Mouse (Mus musculus) activated CD4-positive, CD25-positive, alpha-beta regulatory T cell (primary cell): ENCODE measurements around the gene Ceacam13. TPM values are rescaled to one million over a fixed set of nuclear protein-coding genes. Genes with fewer than 3 reads are reported as not detected.

Experiments used
- polyA plus RNA-seq, 2 experiments: library from polyadenylated mRNA; unstranded; fragments of 100-300 nt; shearing (Covaris generic); gene quantifications; one replicate each; pipeline ENCODE4 v1.2.1; 2017

Ceacam13 gene
- polyA plus RNA-seq, result not detected

DNA sequence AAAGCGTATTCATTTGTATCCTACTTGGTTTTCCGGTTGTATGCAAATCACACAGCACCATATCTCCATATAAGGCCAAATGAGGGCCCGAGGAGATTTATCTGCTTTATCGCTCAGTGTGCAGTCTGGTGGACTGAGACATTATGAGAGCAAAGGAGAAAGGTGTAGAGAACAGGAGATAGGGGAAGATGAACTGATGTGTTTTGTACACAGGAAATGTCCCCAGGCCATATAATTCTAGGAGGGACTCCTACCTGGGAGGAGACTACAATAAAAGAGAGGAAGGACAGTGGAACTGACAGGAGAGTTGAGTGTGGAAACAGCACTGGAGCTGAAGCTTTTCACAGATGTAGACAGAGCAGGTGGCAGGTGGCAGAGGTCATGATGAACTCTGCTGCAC is at the start of gene Ceacam13:
Ceacam13 (plus strand) TSS at position 301 of the 400 bp plus-strand sequence.

DNA sequence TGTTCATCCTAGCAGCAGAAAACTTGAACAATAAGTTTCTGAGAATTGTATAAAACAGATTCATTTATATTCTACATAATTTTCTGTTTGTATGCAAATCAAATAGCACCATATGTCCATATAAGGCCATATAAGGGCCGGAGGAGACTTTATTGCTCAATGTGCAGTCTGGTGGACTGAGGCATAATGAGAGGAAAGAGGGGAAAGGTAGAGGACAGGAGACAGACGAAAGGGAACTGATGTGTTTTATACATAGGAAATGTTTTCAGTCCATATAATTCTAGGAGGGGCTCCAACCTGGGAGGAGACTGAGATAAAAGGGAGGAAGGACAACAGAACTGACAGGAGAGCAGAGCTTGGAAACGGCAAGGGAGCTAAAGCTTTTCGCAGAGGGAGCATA is 37.9 kb upstream of the Ceacam13 start, which contains the start of gene Ceacam11:
Ceacam11 (plus strand) TSS at position 301 of the 400 bp plus-strand sequence.

DNA sequence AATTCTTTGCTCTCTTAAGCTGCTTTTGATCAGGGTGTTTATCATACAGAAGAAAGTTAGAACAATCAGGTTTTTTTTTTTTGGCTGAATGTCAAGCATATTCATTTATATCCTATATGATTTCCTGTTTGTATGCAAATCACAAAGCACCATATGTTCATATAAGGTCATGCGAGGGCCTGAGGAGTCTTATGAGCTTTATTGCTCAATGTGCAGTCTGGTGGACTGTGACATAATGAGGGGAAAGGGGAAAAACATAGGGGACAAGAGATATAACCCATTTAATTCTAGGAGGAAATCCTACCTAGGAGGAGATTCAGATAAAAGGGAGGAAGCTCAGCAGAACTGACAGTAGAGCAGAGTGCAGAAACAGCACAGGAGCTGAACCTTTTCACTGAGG is 55.9 kb downstream of the Ceacam13 start, which contains the start of gene Ceacam12:
Ceacam12 (plus strand) TSS at position 301 of the 400 bp plus-strand sequence.

Other genes starting within 250 kb of the Ceacam13 start
- not detected for gene Ceacam14, start 197.3 kb upstream of the Ceacam13 start, polyA plus RNA-seq
- gene Gm5155, start 138.1 kb upstream of the Ceacam13 start, polyA plus RNA-seq, result under 1 TPM in 1 of 2 experiments, not detected in 1; 0.07 TPM
- not detected for gene Ceacam11, start 37.8 kb upstream of the Ceacam13 start, polyA plus RNA-seq
- gene Ceacam12, start 56.0 kb downstream of the Ceacam13 start, polyA plus RNA-seq, result not detected
- not detected for gene Igfl3, start 166.6 kb downstream of the Ceacam13 start, polyA plus RNA-seq
- not detected for gene Mill1, start 235.5 kb downstream of the Ceacam13 start, polyA plus RNA-seq